Mouse (Mus musculus): ENCODE data around the gene Zbtb2.

GRCm38 (mm10) chr10:4376461-4376860 is 11.4 kb downstream of the Zbtb2 start:
- TF ChIP-seq CTCF (IDR thresholded peaks at IDR 0.05; ENCODE audit: low read depth, low read length), result no peak
- TF ChIP-seq POLR2AphosphoS5 (IDR thresholded peaks at IDR 0.05; ENCODE audit: insufficient replicate concordance, low read depth, low read length), result no peak

Data from G1E (cell line).